Mouse (Mus musculus) left cerebral cortex, adult 11 months (tissue): Measurements from ENCODE around the gene Sh2b1.

Experiments used
- DNase-seq: peaks from one replicate; pipeline ENCODE4 v3.0.0; 2022; ENCODE audit warnings: low spot score

Sh2b1 gene

DNA sequence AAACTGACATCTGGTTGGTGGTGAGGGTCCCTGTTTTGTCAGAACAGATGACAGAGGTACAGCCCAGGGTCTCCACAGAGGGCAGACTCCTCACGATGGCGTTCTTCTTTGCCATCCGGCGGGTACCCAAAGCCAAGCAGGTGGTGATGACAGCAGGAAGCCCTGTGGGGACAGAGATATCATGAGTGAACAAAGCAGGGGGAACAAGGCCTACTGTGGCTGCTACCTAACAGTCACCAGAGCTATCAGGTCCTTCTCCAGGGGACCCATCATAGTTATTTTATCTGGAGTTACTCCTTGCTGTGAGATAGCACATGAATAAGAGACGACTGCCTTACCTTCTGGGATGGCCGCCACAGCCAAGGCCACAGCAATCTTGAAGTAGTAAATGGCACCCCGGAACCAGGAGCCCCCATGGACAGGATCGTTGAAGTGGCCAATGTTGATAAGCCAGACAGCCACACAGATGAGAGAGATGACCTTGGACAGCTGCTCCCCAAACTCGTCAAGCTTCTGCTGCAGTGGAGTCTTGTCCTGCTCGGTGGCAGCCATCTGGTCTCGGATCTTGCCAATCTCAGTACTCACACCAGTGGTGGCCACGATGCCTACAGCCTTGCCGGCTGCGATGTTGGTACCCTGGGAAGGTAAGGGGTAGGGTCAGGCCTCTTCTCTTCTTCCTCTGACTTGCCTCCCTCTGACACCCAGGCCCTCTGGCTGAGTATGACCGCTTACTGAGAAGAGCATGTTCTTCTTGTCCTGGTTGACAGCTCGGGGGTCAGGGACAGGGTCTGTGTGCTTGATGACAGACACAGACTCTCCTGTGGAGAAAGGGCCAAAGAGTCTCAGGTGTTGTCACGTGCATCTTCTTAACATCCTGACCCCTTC, 18.6 kb downstream of the Sh2b1 start:
- DNase-seq, result no peak

DNA sequence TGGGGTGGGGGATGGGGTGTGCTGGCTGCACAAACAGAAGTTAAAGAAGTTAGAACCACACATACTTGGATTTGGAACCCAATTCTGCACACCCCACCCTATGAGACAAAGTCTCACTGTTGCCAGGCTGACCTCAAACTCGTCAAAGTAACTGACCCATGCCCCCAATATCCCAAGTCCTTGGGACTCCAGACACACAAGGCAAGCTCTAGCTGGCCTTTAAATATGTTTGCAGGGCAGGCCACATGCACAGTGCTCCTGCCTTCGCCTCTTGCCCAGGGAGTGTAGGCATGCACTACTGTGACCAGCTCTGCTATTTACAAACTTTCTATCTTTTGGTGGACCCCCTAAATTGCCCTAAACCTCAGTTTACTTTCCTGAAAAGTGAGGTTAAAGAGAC, 20.0 kb downstream of the Sh2b1 start:
- no peak for DNase-seq

DNA sequence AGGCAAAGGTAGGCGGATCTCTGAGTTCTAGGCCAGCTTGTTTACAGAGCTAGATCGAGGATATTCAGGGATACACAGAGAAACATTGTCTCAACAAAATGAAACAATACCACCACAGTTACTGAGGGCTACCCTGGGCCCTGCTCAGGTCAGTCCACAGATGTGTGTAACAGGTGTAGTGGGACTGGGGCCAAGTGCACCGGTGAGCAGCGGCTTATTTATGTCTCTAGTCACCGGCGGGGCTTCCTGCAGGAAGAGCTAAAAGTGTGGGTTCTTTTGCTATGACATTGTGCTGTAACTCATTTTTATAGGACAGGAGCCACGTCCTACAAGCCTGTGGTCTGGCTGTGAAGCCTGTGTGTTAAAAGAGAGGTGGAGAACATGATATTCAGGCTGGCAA, 21.4 kb downstream of the Sh2b1 start:
- DNase-seq, result no peak

DNA sequence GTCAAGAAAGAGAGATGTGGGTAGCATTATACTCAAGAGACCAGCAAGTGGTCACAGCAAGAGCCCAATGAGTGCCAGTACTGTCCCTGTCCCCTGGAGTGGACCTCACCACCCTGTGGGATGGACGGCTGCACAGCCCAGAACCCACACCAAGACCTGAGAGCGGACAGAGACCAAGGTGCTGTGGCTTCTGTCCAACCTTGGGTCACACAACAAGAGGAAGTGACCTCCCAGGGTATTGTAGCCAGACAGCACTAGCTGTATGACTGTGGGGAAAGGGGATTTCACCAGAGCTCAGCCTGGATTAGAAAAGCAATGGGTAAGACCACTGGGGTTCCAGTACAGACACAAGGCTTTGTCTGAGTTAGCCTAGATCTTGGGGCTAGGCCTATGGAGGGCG, 23.0 kb downstream of the Sh2b1 start:
- no peak for DNase-seq

DNA sequence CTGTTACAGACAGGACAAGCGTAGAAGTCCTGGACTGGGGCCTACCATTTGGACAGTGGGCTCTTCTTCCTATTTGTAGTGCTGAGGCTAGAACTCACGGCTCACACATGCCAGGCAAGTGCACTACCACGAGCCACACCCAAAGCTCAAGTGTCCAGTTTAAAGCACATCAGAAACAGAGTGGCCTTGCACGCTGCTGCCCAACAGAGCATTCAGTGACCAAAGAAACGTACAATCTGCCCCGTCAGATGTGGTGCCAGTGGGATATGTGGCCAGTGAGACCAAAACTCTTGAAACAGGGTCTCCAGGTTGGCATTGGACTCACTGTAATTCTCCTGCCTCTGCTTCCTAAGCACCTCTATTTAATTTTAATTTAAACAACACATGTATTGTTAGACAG, 24.6 kb downstream of the Sh2b1 start:
- no peak for DNase-seq

DNA sequence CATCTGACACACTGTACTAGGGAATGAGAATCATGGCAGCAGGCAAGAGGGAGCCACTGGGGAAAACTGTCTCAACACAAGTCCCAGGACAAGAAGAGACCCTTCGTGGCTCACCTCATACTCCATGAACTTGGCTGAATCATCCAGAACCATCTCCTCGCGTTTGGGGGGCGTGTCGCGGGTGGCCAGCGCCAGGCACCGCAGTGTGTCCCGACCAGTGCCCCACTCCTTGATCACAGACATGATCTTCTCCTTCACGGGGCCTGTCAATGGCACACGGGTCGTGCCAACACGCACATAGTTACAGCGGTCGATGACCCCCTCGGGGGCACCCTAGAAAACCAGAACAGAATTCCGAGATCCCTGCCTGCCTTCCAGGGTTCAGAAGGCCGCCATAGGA, 25.2 kb downstream of the Sh2b1 start:
- DNase-seq, result no peak

DNA sequence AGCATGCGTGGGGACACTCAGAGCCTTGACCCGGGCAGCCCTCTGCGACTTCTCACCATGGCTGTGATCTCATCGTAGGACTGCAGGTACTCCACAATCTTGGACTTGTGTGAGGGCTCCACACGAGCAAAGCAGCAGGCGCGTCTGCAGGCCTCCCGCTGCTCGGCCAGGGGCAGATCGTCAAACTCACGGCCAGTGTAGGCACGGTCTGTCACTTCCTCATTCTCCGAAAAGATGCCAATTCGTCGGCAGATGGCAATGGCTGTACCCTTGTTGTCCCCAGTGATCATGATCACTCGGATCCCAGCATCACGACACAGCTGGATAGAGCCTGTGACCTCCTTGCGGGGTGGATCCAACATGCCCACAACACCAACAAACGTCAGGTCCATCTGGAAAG, 26.7 kb downstream of the Sh2b1 start:
- no peak for DNase-seq

DNA sequence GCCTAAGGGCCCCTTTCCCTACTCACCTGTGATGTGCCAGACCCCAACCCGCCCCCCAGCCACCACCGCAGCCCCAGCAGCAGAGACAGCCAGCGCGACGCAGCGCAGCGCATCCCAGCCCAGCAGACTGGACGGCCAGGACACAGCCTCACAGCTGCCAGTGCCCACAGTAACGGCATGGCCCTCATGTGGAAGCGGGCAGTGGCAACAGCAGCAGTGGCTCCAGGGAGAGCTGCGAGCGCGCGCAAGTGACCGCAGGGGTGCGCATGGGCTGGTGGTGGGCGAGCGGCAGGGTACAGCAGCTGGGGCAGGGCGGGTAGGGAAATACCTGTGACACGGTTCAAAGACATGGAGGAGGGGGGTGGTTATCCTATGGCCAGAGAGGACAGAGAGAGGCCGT, 29.0 kb downstream of the Sh2b1 start:
- DNase-seq, result no peak

DNA sequence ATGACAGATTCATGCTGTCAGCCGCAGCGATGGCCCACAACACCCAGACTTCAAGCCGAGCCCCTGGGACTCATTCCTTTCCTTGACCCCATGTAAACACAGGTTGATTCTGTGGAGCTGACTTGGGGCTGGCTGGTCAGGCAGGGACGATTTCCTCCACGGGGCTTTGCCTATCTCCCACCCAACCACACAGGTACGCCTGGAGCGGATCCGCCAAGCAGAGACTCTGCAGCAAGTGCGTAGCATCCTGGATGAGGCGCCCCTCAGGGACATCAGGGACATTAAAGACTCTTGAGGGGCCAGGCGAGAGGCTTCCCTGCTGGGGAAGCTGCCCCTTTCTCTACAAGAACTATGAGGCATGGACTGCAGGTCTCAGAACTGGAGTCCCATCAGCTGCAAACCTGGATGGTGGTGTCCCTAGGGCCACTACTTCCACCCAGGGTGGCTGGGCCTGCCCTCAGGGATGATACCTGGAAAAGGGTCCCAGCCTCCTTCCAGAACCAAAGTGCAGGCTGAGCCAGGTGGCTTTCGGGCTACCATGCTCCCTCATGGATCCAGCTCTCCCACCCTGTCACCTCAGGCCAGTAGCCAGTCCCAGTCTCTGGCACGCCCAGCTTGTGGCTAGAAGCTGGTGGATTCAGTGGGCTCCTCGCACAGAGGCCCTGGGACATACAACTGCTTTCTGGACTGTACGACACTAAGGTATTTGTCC, 30.0 kb downstream of the Sh2b1 start:
- DNase-seq, result no peak

DNA sequence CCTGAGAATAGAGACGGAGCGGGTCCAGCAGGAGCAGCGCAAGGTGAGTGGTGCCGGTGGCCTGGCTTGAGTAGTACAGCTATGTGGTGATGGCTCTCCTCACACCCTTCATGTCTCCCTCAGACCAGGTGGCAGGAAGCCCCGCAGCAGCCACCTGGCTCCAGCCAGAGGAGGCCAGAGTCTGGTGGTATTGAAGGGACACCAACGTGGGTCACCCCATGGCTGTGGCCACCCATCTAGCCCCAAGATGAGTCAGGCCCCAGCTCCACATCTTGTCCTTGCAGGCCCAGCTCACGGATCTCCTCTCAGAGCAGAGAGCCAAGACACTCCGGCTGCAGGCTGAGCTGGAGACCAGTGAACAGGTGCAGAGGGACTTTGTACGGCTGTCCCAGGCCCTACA, 30.7 kb downstream of the Sh2b1 start:
- no peak for DNase-seq

DNA sequence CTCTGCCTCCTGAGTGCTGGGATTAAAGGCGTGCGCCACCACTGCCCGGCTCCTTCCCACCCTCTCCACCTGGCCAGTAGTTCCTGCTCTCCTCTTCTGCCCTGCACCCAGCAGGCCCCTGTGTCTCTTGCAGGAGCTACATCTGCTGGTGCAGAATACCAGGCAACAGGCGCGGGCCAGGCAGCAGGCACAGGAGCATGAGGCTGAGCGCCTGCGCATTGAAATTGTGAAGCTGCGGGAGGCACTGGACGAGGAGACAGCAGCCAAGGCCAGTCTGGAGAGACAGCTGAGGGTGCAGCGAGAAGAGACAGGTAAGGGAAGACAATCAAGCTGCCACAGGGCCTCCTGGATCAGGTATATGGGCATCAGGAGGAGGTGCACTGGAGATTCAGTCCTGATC, 31.2 kb downstream of the Sh2b1 start:
- DNase-seq, result no peak

DNA sequence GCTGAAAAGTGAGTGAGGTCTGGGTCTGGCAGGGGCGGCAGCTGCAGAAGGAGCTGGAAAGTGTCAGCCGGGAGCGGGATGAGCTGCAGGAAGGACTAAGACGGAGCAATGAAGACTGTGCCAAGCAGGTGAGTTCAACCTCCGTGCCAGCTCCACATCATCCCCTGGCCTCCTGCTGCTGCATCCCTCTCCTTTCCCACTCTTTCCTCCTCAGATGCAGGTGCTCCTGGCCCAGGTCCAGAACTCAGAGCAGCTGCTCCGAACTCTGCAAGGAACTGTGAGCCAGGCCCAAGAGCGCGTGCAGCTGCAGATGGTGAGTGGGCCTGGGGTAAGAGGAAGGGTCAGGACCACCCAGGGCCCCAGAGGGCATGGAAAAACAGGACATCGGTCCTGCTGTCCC, 35.1 kb downstream of the Sh2b1 start:
- DNase-seq, result no peak

DNA sequence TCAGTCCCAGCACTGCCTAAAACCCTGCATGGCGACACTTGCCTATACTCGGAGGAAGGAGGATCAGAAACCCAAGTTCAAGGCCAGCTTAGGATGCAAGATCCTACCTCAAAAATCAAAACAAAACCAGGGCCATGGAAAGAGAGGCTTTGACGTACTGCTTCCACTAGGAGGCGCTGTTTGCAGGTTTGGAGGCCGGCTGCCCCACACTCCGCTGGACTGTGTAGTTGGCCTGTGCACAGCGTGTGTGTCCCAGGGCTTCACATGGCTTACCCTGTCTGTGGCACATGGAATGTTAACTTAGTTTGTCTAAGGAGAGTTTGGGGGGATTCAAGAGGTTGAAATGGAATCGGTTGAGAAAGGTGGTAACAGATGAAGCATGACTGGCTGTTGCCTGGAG, 38.4 kb downstream of the Sh2b1 start:
- no peak for DNase-seq

DNA sequence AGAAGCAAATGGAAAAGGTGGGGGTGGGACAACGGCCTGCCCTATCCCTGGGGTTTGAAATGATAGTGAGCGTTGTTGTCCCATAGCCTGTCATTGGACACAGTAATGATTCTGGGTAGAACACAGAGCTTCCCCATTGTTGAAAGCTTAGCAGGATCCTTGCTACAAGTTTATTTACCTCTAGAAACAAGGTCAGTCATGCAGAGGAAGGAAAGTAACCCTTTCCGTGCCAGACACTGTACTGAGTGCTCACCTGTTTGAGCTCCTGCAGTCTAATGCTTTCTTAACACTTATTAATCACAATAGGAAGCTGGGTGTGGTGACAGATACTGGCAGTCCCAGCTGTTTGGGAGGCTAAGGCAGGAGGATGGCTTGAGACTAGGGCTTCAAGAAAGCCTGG, 39.4 kb downstream of the Sh2b1 start:
- no peak for DNase-seq

DNA sequence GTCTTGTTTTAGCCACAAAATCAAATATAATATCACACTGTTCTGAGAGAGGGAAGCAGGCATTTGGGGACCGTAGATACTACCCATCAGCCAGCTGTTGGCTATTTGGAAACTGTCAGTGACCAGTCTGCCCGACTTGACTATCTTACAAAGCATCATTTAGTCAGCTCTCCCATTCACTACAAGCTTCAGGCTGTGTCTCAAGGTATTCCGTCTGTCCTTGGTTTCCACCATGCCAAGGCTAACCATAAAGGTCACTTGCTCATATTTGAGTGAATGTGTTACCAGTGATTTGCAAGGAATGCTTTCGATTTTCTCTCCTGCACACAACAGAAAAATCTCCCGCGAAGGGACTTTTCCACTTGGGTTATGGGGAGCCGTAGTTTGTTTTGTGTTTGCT, 40.5 kb downstream of the Sh2b1 start:
- DNase-seq, result no peak

DNA sequence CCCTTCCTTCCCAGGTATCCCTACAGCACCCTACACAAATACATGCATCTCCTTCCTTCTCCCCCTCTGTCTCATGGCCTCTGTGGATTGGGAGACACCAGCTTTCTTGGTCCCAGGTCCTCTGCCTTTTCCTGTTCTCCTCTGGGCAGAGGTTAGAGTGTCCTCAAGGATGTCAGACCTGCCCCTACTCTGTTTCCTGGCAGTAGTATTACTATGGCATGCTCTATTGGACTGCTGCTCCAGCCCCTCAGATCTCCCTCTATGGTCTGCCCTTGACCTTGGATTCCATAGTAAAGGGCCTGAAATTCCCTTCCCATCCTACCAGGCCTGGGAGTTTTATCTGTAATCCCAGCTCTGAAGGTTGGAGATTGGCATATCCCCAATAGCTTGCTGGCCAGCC, 45.1 kb downstream of the Sh2b1 start:
- no peak for DNase-seq

DNA sequence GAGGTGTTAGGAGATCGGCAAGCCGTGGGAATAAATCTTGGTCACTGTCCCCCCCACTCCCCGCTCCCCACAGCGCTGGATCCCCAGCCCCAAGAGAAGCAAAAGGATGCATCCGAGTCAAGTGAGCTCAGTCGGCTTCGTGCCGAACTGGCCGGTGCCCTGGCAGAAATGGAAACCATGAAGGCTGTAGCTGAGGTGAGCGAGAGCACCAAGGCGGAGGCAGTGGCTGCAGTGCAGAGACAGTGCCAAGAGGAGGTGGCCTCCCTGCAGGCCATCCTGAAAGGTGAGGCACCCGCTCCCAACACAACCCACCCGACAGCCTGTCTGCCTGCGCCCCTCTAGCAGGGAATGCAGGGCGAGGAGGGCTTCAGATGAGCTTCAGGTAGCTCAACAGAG, 45.7 kb downstream of the Sh2b1 start:
- no peak for DNase-seq

DNA sequence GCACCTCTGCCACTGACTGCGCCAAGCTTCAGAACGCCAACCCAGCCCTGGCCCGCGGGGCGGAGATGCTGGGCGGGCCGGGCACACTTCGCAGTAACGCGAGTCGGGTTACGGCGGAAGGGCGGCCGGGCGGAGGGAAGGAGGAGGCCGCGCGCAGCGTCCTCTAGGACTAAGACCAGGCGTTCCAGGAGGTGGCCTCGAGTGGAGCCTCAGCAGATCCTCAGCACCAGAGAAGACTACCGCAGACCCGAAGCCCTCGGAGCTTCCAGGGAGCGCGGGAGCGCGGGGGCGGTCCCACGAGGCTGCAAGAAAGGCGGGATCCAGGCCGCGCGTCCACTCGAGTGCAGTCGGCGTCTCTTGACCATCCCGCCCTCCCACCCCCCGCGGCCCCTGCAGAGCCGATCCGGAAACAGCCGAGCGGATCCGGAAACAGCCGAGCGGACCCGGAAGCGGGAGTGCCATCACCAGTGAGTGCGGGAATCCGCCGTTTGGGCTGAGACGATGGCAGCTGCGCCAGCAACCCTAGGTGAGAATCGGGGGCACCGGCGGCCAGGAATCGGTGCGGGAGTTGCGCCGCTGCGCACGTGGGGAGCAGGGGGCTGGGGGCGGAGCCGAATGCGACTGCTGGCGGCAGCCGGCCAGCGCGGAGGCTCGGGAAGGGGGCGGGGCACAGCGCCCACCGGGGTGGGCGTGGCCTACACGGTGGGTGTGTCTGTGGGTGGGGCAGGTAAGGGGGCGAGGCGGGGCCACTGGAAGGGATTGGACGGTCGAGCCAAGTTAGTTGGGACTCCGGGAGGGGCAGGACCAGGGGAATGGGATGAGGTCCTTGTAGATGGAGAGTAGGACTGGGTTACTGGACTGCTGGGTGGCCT, 46.4 kb downstream of the Sh2b1 start, which contains the start of gene Rabep2:
Rabep2 (plus strand) TSS at position 129 of the 872 bp plus-strand sequence.
- DNase-seq, result peak; percentile 87

DNA sequence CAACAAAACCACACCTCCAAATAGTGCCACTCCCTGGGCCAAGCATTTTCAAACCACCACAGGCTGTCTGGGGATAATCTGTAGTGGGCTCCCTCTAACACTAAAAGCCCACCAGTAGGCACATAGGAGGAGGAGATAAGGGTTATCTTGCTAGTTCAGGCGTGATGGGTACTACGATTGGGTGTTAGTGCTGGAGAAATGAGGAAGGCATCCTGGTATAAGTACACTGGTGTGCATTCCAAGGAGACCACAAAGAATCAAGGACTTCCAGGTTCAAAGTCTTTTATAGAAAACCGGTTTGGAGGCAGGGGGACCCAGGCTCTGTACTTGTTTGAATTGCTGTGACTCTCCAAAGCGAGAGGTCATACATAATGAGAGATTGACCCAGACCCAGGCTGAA, 47.1 kb downstream of the Sh2b1 start:
- DNase-seq, result no peak

DNA sequence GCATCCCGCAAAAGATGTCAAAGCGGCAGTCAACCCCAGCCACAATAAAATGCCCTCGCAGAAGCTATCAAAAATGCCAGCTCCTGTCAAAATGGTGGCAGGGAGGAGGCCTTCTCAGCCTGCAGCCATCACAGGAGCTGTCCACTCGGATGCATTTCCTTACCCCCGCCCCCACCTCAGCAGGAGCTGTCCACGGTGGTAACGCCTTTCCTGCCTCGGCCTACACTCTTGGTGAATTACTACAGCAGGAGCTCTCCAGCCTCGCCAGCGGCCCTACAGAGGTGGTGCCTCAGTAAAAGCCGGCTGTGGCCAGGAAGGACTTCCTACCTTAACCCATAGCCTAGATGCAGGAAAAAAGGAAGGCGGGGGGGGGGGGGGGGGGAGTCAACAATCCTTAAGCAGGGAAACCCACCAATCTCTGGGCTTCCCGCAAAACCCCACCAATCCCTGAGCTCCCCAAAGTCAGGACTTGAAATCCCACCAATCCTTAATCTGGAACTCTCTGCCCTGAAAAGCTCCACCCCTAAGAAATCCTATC, 47.8 kb downstream of the Sh2b1 start:
- DNase-seq, result no peak

DNA sequence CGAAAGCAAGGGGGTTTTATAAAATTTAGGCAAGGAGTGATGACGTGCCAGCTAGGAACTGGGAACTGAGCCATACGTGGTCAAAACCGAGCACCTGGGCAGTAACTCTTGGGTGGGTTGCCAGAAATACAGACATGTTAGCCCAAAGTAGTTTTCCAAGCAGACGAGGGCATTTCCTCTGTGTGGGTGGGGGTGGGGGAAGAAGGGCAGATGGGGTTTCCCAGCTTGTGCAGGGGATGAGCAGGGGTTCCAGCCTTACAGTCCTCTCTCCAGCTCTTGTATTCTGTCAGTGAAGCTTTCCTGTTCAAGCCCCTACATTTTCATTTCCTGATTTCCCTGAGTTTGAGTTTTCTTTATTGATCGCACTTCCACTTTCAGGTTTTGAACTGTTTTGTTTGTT, 51.1 kb downstream of the Sh2b1 start:
- DNase-seq, result no peak

DNA sequence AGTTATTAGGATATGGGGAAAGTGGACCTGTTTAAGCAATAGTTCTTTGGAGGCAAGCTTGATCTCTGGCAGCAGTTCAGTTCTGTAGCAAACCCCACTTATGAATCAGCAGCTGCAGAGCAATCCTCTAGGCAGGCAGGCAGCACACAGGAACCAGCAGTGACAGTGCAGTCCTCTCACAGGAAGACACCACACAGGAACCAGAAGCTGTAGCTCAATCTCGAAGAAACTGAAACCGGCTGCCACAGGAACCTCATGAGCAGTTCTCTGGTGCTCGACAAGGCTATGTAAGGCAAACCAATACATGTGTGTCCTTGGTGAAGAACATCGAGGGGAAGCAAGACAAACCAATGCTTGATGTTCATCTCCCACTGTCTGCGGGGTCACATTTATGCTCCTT, 53.5 kb downstream of the Sh2b1 start:
- DNase-seq, result no peak
